Mouse (Mus musculus): Measurements from ENCODE around the gene Olfr491. TPM values are rescaled to one million over a fixed set of nuclear protein-coding genes. Genes with fewer than 3 reads are reported as not detected.

Olfr491 gene
- polyA plus RNA-seq (2016; fragmentation: Nextera tagmentation; extraction: Ambion mirVana), result not detected in 2 replicates

DNA sequence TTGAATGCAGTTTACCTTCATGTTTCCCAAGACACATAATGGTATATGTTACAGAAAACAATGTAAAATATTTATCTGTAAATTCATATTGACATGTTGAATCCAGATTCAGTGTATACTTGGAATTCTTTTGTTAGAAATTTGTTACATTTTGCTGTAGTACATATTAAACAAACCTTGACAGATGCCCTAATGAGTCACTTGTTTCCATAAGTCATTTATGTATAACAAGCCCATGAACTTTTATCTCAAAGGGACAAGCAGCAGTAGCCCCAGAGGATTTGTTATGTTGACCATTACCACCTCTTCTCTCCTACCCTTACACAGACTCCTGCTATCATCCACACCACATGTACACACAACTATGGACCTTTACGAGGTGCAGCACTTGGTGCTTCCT lies at the start of gene Olfr491:
Gene Olfr491, plus strand, starts transcription at position 301 of the 400 bp plus-strand sequence.
- H3K9ac ChIP-seq, result no peak within 1 kb of the TSS
- H3K4me2 ChIP-seq (replicated peaks), result no peak within 1 kb of the TSS
- ATAC-seq (ENCODE audit: insufficient number of reproducible peaks, insufficient read depth, low FRiP score, low TSS enrichment), result no peak
- no peak within 1 kb of the TSS for H3K4me3 ChIP-seq
- H3K27ac ChIP-seq, result no peak within 1 kb of the TSS
- WGBS, result 73% methylated on average over 1 of the region's 1 CpGs
- H3K9me3 ChIP-seq, result no peaks in the 10 kb centered on the region
- no peaks in the 10 kb centered on the region for H3K27me3 ChIP-seq
- no peaks in the 10 kb centered on the region for H3K4me1 ChIP-seq
- no peaks in the 10 kb centered on the region for H3K36me3 ChIP-seq

DNA sequence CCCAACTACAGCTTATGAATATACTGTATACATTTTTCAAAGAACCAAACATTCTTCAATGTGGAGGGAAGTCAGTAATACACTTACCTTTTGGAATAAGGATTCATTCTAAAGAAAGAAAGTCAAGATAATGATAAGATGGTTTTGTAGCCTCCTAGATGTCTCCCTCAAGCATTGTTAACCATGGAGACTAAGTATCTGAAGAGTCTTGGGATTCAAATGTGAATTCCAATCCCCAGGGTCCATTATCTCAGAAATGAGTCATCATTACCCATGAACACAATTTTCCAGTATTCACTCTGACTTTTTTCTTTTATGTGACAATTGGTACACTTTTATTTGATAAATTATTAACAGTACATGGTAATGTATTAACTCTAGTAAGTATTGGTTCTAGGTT lies 24.4 kb upstream of the Olfr491 start, which contains the start of gene Olfr490:
Gene Olfr490, minus strand, starts transcription at position 101 of the 400 bp plus-strand sequence.
- H3K4me3 ChIP-seq, result no peak within 1 kb of the TSS
- no peaks in the 10 kb centered on the region for H3K27me3 ChIP-seq
- no peak within 1 kb of the TSS for H3K4me2 ChIP-seq (replicated peaks)
- no peak for ATAC-seq (ENCODE audit: insufficient number of reproducible peaks, insufficient read depth, low FRiP score, low TSS enrichment)
- no peaks in the 10 kb centered on the region for H3K4me1 ChIP-seq
- no peaks in the 10 kb centered on the region for H3K9me3 ChIP-seq
- H3K36me3 ChIP-seq, result no peaks in the 10 kb centered on the region
- no peak within 1 kb of the TSS for H3K27ac ChIP-seq
- H3K9ac ChIP-seq, result no peak within 1 kb of the TSS

- WGBS, result 71% methylated on average over 2 of the region's 2 CpGs
- Histone ChIP-seq H3K27me3 (no peaks in the 10 kb centered on the region), H3K9me3 (no peaks in the 10 kb centered on the region), H3K4me2 (replicated peaks) (no peak within 1 kb of the TSS), H3K36me3 (no peaks in the 10 kb centered on the region), H3K9ac (no peak within 1 kb of the TSS), H3K4me3 (no peak within 1 kb of the TSS), H3K27ac (no peak within 1 kb of the TSS), H3K4me1 (no peaks in the 10 kb centered on the region)
- ATAC-seq (ENCODE audit: insufficient number of reproducible peaks, insufficient read depth, low FRiP score, low TSS enrichment), result no peak
These were observed 10.3 kb downstream of the Olfr491 start, which contains the start of gene Olfr492 for GRCm38 (mm10) chr7:108323574-108323973. Gene Olfr492, minus strand, starts transcription at chr7:108323674.

DNA sequence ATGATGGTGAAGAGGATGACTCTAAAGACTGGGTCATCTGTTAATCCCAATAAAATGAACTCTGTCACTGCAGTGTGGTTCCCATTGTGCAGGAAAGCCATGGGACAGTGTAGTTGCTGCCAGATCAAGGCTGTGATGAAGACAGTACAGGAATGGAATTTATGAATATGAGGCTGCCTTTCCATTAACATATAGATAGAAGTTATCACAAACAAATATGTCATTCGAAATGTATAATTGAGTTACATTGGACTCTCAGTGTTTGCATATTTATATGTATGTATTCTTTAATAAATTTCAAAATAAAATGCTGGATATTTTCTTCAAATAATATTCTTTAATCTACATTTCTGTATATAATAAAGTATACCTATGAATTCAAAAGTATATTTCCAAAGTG lies 33.6 kb downstream of the Olfr491 start, which contains the start of gene Olfr493:
Gene Olfr493, minus strand, starts transcription at position 101 of the 400 bp plus-strand sequence.
- Histone ChIP-seq H3K27me3 (no peaks in the 10 kb centered on the region), H3K4me3 (no peak within 1 kb of the TSS), H3K36me3 (no peaks in the 10 kb centered on the region), H3K4me1 (no peaks in the 10 kb centered on the region), H3K4me2 (replicated peaks) (no peak within 1 kb of the TSS), H3K9ac (no peak within 1 kb of the TSS), H3K27ac (no peak within 1 kb of the TSS), H3K9me3 (no peaks in the 10 kb centered on the region)
- 62% methylated on average over 1 of the region's 1 CpGs for WGBS
- no peak for ATAC-seq (ENCODE audit: insufficient number of reproducible peaks, insufficient read depth, low FRiP score, low TSS enrichment)

GRCm38 (mm10) chr7:108365035-108365434 lies 51.8 kb downstream of the Olfr491 start, which contains the start of gene Olfr494:
Gene Olfr494, plus strand, starts transcription at chr7:108365335.
- Histone ChIP-seq H3K27ac (no peak within 1 kb of the TSS), H3K27me3 (no peaks in the 10 kb centered on the region), H3K4me3 (no peak within 1 kb of the TSS), H3K4me1 (no peaks in the 10 kb centered on the region), H3K9ac (no peak within 1 kb of the TSS), H3K4me2 (replicated peaks) (no peak within 1 kb of the TSS), H3K36me3 (no peaks in the 10 kb centered on the region), H3K9me3 (no peaks in the 10 kb centered on the region)
- ATAC-seq (ENCODE audit: insufficient number of reproducible peaks, insufficient read depth, low FRiP score, low TSS enrichment), result no peak
- 83% methylated on average over 3 of the region's 3 CpGs for WGBS

Other genes with a start within 250 kb of the Olfr491 start
- gene Olfr480, start 246.1 kb upstream of the Olfr491 start, polyA plus RNA-seq (2016; fragmentation: Nextera tagmentation; extraction: Ambion mirVana), result not detected in 2 replicates
- gene Olfr481, start 233.6 kb upstream of the Olfr491 start, polyA plus RNA-seq (2016; fragmentation: Nextera tagmentation; extraction: Ambion mirVana), result not detected in 2 replicates
- not detected in 2 replicates for gene Olfr482, start 215.9 kb upstream of the Olfr491 start, polyA plus RNA-seq (2016; fragmentation: Nextera tagmentation; extraction: Ambion mirVana)
- gene Olfr483, start 212.6 kb upstream of the Olfr491 start, polyA plus RNA-seq (2016; fragmentation: Nextera tagmentation; extraction: Ambion mirVana), result not detected in 2 replicates
- not detected in 2 replicates for gene Olfr484, start 186.0 kb upstream of the Olfr491 start, polyA plus RNA-seq (2016; fragmentation: Nextera tagmentation; extraction: Ambion mirVana)
- not detected in 2 replicates for gene Olfr485, start 153.6 kb upstream of the Olfr491 start, polyA plus RNA-seq (2016; fragmentation: Nextera tagmentation; extraction: Ambion mirVana)
- gene Olfr486, start 140.7 kb upstream of the Olfr491 start, polyA plus RNA-seq (2016; fragmentation: Nextera tagmentation; extraction: Ambion mirVana), result not detected in 2 replicates
- not detected in 2 replicates for gene Olfr487, start 98.8 kb upstream of the Olfr491 start, polyA plus RNA-seq (2016; fragmentation: Nextera tagmentation; extraction: Ambion mirVana)
- not detected in 2 replicates for gene Olfr488, start 55.1 kb upstream of the Olfr491 start, polyA plus RNA-seq (2016; fragmentation: Nextera tagmentation; extraction: Ambion mirVana)
- gene Olfr490, start 24.5 kb upstream of the Olfr491 start, polyA plus RNA-seq (2016; fragmentation: Nextera tagmentation; extraction: Ambion mirVana), result not detected in 2 replicates
- not detected in 2 replicates for gene Olfr492, start 10.2 kb downstream of the Olfr491 start, polyA plus RNA-seq (2016; fragmentation: Nextera tagmentation; extraction: Ambion mirVana)
- not detected in 2 replicates for gene Olfr493, start 33.5 kb downstream of the Olfr491 start, polyA plus RNA-seq (2016; fragmentation: Nextera tagmentation; extraction: Ambion mirVana)
- gene Olfr494, start 51.9 kb downstream of the Olfr491 start, polyA plus RNA-seq (2016; fragmentation: Nextera tagmentation; extraction: Ambion mirVana), result not detected in 2 replicates
- not detected in 2 replicates for gene Olfr495, start 79.7 kb downstream of the Olfr491 start, polyA plus RNA-seq (2016; fragmentation: Nextera tagmentation; extraction: Ambion mirVana)
- not detected in 2 replicates for gene Olfr497, start 107.0 kb downstream of the Olfr491 start, polyA plus RNA-seq (2016; fragmentation: Nextera tagmentation; extraction: Ambion mirVana)
- not detected in 2 replicates for gene Olfr498, start 151.9 kb downstream of the Olfr491 start, polyA plus RNA-seq (2016; fragmentation: Nextera tagmentation; extraction: Ambion mirVana)
- not detected in 2 replicates for gene Olfr502, start 211.6 kb downstream of the Olfr491 start, polyA plus RNA-seq (2016; fragmentation: Nextera tagmentation; extraction: Ambion mirVana)
- not detected in 2 replicates for gene Olfr503, start 231.1 kb downstream of the Olfr491 start, polyA plus RNA-seq (2016; fragmentation: Nextera tagmentation; extraction: Ambion mirVana)